Mouse (Mus musculus): ENCODE data around the gene Atp6v0c. TPM values are rescaled to one million over a fixed set of nuclear protein-coding genes. Genes with fewer than 3 reads are reported as not detected.
A peak's percentile ranks its signal among the peaks of the same experiment; 100 is the strongest.
"Not testable (repeated sequence)": the region's sequence is repeated elsewhere in the genome, so short reads cannot be mapped to it uniquely, and the experiment has no call there.

Atp6v0c gene
- total RNA-seq, 2 experiments from 2014 or later, result 286 to 329 TPM

- no peak for DNase-seq
These were observed 12.4 kb downstream of the Atp6v0c start for GRCm38 (mm10) chr17:24157121-24157520.

DNA sequence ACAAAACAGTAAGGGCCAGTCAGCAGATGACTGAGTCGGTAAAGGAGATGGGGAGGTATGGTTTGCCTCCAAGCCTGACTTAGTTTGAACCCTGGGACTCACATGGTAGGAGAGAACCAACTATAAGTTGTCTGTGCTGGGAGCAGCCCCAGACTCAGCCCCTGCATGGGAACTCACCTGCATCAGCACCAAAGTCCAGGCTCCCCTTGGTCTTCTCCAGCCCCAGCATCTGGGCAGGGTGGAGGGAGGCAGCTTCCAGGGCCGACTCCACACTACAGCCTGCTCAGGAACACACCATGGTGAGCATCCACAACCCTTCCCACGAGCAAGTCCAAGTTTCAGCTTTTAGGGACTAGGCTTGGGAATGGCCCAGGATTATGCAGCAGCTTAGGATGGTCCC is 13.1 kb downstream of the Atp6v0c start:
- no peak for DNase-seq

GRCm38 (mm10) chr17:24155742-24156141 is 13.8 kb downstream of the Atp6v0c start:
- DNase-seq, result no peak

DNA sequence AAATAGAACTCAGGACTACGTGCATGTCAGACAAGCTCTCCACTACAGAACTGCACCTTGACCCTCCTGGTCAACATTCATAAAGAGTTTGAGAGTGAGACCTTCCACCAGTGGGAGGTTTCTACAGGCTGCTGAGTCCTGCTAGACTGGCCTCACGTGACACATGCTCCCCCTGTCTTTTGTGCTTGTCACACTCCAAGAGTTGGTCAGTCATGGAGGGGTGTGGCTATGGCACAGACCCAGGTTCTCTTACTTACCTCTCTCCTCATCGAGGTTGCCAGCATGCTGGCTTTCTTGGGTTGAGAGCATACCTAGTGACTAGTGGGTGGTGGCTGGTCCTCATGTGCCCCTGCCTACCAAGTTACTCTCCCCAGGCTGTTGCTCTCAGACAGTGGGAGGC is 15.0 kb downstream of the Atp6v0c start:
- DNase-seq, result no peak

GRCm38 (mm10) chr17:24151890-24152563 is 17.5 kb downstream of the Atp6v0c start:
- peak; percentile 87 for DNase-seq

DNA sequence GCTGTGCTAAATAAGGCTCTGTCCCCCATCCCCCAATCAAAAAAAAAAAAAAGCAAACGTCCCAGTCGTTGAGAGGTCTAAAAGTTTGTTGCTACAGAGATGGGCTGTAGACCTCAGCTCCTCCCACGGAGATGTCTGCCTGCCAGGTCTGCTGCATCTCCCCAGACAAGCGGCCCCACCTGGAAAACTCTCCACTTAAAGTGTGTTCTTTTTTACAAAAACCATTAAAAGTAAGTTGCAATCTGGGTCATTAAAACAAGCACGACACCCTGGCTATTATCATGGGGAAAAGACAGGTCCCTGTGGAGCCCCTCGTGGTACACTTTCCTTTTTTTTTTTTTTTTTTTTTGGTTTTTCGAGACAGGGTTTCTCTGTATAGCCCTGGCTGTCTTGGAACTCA is 18.1 kb downstream of the Atp6v0c start:
- no peak for DNase-seq

DNA sequence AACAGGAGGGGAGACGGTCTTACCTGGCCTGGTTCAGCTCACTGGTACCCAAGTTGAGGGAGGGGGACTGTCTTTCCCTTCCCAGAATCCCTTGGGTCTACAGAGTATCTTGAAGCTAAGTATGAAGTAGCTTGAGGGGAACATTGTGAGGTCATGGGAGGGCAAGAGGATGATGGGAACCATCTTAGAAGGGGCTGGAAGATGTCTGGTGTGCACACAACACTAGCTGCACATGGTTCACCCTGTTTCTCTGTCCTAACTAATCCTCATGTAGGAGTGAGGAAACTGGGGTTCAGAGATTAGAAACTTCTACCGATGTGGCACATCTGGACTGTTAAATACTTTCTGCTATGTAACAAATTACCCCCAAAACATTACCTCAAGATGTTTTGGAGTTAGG is 18.7 kb downstream of the Atp6v0c start, which contains the start of gene Pdpk1:
Pdpk1 (minus strand) TSS at position 101 of the 400 bp plus-strand sequence.
- no peak for DNase-seq

DNA sequence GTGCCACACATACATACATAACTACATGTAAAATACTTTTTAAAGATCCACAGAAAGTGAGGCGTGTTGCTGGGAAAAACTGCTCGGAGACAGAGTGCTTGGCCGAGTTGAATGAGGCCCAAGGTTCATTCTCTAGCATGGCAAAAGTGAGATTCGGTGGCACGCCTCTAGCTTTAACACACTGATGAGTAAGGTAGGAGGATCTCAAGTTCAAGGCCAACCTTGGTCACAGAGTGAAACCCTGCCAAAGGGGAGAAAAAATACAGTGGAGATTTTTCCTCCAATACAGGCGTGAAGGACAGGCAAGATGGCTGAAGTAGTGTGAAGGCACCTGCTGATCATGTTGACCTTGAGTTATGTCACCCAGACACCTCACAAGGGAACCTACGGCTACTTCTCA is 20.1 kb downstream of the Atp6v0c start:
- DNase-seq, result peak; percentile 49

DNA sequence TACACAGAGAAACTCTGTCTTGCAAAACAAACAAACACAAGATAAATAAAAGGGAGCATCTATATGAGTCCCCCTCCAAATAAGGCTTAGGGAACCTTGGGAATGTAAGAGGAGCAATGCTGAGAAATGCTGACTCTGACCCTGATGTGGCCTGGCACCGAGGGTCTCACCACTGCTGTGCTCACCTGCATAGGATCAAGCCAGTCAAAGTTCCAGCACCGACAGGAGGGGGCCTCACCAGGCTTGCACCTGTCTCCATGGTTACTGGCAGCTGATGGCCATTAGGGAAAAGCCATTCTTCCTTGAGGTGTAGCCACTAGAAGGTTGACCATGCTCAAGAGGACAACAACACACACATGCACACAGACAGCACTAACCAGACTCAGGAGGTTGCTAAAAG is 26.6 kb downstream of the Atp6v0c start:
- DNase-seq, result no peak

DNA sequence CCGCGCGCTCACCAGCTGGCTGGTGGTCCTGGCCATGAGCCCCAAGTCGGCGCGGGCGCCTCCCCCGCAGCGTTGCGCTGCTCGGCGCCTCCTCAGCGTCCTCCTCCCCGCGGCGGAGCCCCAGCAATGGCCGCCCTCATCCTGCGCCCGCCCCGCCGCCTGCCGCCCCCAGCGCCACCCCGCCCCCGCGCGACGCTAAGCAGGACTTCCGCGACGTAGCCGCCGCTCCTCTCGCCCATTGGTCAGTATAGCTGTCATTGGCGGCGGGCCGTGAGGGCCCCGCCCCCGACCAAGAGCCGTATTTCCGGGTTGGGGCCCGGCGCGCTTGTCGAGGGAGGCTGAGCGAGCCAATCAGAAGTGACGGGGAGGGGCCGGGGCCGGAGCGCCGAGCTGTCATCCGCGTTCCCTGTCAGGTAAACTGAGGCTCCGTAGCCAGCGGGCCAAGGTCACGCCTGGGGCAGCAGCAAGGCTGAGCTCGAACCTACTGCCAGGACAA is 28.0 kb downstream of the Atp6v0c start:
- peak; percentile 98 for DNase-seq

GRCm38 (mm10) chr17:24140845-24141424 is 28.6 kb downstream of the Atp6v0c start:
- DNase-seq, result peak; percentile 59

DNA sequence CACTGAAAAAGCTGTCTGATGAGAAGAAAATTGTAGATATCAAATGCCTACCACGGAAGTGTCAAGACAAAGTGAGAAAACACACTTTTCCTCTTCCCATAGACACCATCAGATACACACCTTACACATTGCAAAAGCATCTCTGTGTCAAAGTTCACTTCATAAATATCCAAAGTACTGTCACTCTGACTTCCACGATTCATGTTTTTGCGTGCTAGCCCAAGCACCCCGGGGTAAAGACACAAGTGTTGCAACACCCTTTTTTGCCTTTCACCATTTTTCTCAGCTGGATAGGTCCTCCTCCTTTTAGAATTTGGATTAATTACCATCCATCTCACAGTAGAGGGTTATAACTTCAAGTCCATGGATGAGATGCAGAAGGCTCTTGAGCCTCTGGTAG is 29.5 kb downstream of the Atp6v0c start:
- no peak for DNase-seq

GRCm38 (mm10) chr17:24139256-24139655 is 30.2 kb downstream of the Atp6v0c start:
- DNase-seq, result no peak

DNA sequence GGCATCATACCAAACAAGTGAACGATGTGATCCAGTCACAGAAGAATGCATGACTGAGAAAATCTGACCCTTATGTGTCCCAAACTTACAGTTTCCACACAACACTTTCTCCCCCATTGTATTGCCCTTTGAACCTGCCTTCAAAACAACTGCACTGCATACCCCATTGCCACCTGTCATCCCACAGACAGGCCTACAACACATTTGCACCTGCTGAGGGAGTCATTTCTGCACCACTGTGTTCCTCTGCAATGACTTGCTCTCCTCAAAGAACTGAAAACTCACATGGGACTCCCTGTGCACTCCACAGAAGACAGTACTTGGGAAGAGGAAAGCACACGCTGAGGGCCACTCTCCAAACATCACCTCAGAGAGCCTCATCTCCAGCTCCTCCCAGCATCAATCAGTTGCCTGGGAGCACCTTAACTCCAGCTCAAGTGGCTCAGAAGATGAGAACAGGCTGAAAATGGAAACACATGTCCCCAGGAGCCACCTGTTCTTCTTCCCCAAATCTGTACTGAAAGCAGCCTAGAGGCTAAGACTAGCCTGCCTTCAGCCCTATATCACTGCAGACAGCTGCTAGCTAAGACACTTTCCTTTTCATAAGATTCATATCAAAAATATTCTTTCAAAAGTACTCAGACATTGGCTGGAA is 32.1 kb downstream of the Atp6v0c start:
- no peak for DNase-seq

GRCm38 (mm10) chr17:24134062-24134461 is 35.4 kb downstream of the Atp6v0c start:
- DNase-seq, result no peak

DNA sequence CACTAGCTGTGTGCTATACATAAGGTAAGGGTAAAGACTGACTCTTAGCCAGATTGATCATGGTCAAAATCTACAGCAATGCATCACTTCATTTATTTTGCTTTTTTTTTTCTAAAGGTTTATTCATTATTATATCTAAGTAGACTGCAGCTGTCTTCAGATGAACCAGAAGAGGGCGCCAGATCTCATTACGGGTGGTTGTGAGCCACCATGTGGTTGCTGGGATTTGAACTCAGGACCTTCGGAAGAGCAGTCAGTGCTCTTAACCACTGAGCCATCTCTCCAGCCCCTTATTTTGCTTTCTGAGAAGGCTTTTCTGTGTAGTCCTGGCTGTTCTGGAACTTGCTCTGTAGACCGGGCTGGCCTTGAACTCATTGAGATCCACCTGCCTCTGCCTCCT is 36.6 kb downstream of the Atp6v0c start:
- DNase-seq, result not testable (repeated sequence)

DNA sequence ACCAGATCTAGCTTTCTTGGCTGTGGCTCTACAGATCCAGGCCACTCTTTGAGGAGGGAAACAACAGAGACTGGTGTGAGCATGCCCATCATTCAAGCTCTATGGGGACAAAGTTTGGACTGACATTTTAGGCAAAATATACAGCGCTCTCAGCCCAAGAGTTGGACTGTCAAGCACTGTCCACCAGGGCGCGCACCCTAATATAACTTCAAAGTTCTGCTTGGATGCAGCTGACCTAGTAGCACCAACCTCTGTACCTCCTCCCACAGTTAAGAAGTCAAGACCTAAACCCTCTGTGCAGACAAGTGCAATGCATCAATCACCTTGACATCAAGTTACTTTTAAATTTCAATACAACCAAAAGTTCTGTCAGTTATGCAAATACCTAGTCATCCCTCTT is 37.9 kb downstream of the Atp6v0c start:
- DNase-seq, result no peak

GRCm38 (mm10) chr17:24129246-24129645 is 40.3 kb downstream of the Atp6v0c start:
- not testable (repeated sequence) for DNase-seq

DNA sequence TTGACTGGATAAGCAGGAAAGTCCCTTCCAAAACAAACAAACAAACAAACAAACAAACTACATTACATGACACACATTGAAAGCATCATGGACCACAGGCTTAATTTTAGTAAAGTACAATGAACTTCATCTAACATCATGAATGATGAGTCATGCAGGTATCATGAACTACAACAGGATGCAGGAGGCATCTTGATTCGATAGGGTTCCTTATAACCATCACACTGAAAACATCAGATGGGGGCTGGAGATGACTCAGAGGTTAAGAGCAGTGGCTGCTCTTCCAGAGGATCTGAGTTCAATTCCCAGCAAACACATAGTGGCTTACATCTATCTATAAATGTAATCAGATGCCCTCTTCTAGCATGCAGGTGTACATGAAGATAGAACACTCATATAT is 41.9 kb downstream of the Atp6v0c start:
- no peak for DNase-seq

GRCm38 (mm10) chr17:24126801-24127200 is 42.7 kb downstream of the Atp6v0c start:
- DNase-seq, result no peak

DNA sequence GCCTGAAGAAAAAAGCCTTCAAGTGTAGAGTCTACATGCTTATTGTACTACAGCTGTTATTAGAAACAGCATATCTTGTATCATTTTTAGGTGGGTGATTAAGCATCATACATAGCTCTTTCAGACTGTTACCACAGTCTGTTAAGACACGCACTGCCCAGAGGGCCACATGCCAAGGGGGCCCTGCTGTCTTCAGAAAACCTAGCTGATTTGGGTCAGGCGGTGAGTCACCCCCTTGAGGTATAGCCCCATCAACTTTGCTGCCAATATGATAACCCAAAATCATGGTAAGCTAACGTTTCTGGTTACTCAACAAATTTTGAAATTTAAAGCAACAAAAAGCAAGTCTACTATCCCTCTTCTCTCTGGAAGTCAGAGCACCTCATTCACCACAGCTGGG is 50.1 kb downstream of the Atp6v0c start:
- no peak for DNase-seq

Data from adrenal gland, postnatal 10 days (tissue).